Mouse (Mus musculus): Measurements from ENCODE around the gene Wwp2. TPM values are rescaled to one million over a fixed set of nuclear protein-coding genes. Genes with fewer than 3 reads are reported as not detected.

Gene Wwp2
- polyA plus RNA-seq, 1 experiment from 2014 or later, result 28.5 TPM

DNA sequence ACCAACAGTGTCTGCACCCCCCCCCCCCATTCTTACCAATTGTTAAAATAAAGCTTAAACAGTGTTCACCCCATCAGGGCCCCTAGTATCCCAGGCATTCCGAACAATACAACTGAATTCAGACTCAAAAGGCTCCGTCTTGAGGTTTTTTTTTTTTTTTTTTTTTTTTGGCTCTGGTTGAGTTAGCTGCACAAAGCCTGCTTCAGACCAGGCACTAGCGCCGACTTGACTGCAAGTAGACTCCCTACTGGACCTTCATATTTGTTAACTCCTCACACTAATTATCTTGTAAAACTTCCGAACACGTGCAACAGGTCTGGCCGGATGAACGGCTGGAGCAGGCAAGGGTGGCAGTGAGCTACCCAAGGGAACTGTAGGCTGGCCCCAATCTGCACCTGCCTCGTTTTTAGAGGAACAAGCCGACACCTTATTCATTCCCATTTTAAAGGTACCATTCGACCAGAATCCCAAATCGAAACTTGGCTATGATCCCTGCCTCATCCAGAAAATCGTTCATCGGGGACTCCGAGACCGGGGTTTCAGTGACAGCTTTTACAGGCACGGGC is 151.3 kb downstream of the Wwp2 start:
- Histone ChIP-seq H3K4me1 (ENCODE audit: control insufficient read depth in 2 of 2, insufficient read depth in 2 of 2, low read length in 2 of 2) (peaks cover 0 to 10% of the 10 kb centered on the region in 2 experiments; a peak in 2 of 4 replicates), H3K36me3 (ENCODE audit: control insufficient read depth, insufficient read depth, low read length) (peaks cover 38% of the 10 kb centered on the region), H3K4me2 (ENCODE audit: low read length) (peak overlapping the region; percentile 82), H3K27me3 (ENCODE audit: control insufficient read depth, insufficient read depth, low read length) (no peaks in the 10 kb centered on the region), H3K27ac (replicated peaks in 1 of 2; ENCODE audit: control insufficient read depth in 1 of 2, insufficient read depth in 1 of 2, low read depth in 2 of 2, low read length in 2 of 2) (peak overlapping the region; percentile 68 to 79; a peak in 3 of 4 replicates), H3K9ac (ENCODE audit: low read length) (peak overlapping the region; percentile 94), H3K9me3 (ENCODE audit: control insufficient read depth, low read length) (no peaks in the 10 kb centered on the region), H3K4me3 (ENCODE audit: control insufficient read depth in 1 of 2, insufficient read depth in 1 of 2, low read depth in 1 of 2, low read length in 2 of 2) (peak overlapping the region; percentile 61 to 95)
- WGBS, result 2% methylated on average over 17 of the region's 17 CpGs
- no peak for ATAC-seq (ENCODE audit: insufficient number of reproducible peaks, insufficient read depth, low FRiP score, low read depth)

GRCm38 (mm10) chr8:107587995-107588780 is 152.0 kb downstream of the Wwp2 start, which contains the start of gene Psmd7:
Gene Psmd7 (minus strand): TSS chr8:107588464.
- ATAC-seq (ENCODE audit: insufficient number of reproducible peaks, insufficient read depth, low FRiP score, low read depth), result peak; percentile 92
- H3K27me3 ChIP-seq (ENCODE audit: control insufficient read depth, insufficient read depth, low read length), result no peaks in the 10 kb centered on the region
- H3K4me2 ChIP-seq (ENCODE audit: low read length), result peak within 1 kb of the TSS; percentile 82
- no peaks in the 10 kb centered on the region for H3K9me3 ChIP-seq (ENCODE audit: control insufficient read depth, low read length)
- H3K4me1 ChIP-seq (ENCODE audit: control insufficient read depth in 2 of 2, insufficient read depth in 2 of 2, low read length in 2 of 2), result peaks cover 0 to 10% of the 10 kb centered on the region in 2 experiments; a peak in 2 of 4 replicates
- H3K9ac ChIP-seq (ENCODE audit: low read length), result peak within 1 kb of the TSS; percentile 94
- peak within 1 kb of the TSS; percentile 61 to 95 for H3K4me3 ChIP-seq (ENCODE audit: control insufficient read depth in 1 of 2, insufficient read depth in 1 of 2, low read depth in 1 of 2, low read length in 2 of 2)
- peak within 1 kb of the TSS; percentile 68 to 79 for H3K27ac ChIP-seq (replicated peaks in 1 of 2; ENCODE audit: control insufficient read depth in 1 of 2, insufficient read depth in 1 of 2, low read depth in 2 of 2, low read length in 2 of 2)
- 2% methylated on average over 65 of the region's 65 CpGs for WGBS
- H3K36me3 ChIP-seq (ENCODE audit: control insufficient read depth, insufficient read depth, low read length), result peaks cover 32% of the 10 kb centered on the region

GRCm38 (mm10) chr8:107593967-107594729 is 158.0 kb downstream of the Wwp2 start:
- Histone ChIP-seq H3K9me3 (ENCODE audit: control insufficient read depth, low read length) (no peaks in the 10 kb centered on the region), H3K4me1 (ENCODE audit: control insufficient read depth in 2 of 2, insufficient read depth in 2 of 2, low read length in 2 of 2) (no peaks in the 10 kb centered on the region), H3K4me3 (ENCODE audit: control insufficient read depth in 1 of 2, insufficient read depth in 1 of 2, low read depth in 1 of 2, low read length in 2 of 2) (no peak overlapping the region), H3K36me3 (ENCODE audit: control insufficient read depth, insufficient read depth, low read length) (no peaks in the 10 kb centered on the region), H3K27ac (replicated peaks in 1 of 2; ENCODE audit: control insufficient read depth in 1 of 2, insufficient read depth in 1 of 2, low read depth in 2 of 2, low read length in 2 of 2) (no peak overlapping the region), H3K9ac (ENCODE audit: low read length) (no peak overlapping the region), H3K27me3 (ENCODE audit: control insufficient read depth, insufficient read depth, low read length) (no peaks in the 10 kb centered on the region), H3K4me2 (ENCODE audit: low read length) (no peak overlapping the region)
- no peak for ATAC-seq (ENCODE audit: insufficient number of reproducible peaks, insufficient read depth, low FRiP score, low read depth)
- WGBS, result 67% methylated on average over 6 of the region's 6 CpGs

DNA sequence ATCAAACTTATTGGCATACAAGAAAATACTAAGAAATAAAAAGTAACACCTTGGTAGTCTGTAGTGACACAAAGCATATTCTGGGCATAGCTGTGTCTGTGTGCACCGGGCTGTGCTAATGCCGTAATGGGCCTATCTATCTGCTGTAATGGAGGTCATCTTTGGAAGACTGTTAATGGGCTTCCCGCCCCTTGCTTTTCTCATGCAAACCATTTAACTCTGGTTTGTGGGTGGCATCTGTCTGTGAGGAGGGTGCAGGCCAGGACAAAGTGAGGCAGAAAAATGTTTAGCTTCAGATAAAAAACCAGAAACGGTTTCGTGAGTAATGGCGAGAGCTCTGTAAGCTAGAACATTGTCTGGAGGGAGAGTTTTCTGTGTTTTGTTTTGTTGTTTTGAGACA is 158.7 kb downstream of the Wwp2 start:
- H3K36me3 ChIP-seq (ENCODE audit: control insufficient read depth, insufficient read depth, low read length), result no peaks in the 10 kb centered on the region
- no peaks in the 10 kb centered on the region for H3K9me3 ChIP-seq (ENCODE audit: control insufficient read depth, low read length)
- no peak overlapping the region for H3K4me3 ChIP-seq (ENCODE audit: control insufficient read depth in 1 of 2, insufficient read depth in 1 of 2, low read depth in 1 of 2, low read length in 2 of 2)
- H3K4me2 ChIP-seq (ENCODE audit: low read length), result no peak overlapping the region
- H3K9ac ChIP-seq (ENCODE audit: low read length), result no peak overlapping the region
- no peak overlapping the region for H3K27ac ChIP-seq (replicated peaks in 1 of 2; ENCODE audit: control insufficient read depth in 1 of 2, insufficient read depth in 1 of 2, low read depth in 2 of 2, low read length in 2 of 2)
- no peak for ATAC-seq (ENCODE audit: insufficient number of reproducible peaks, insufficient read depth, low FRiP score, low read depth)
- H3K4me1 ChIP-seq (ENCODE audit: control insufficient read depth in 2 of 2, insufficient read depth in 2 of 2, low read length in 2 of 2), result no peaks in the 10 kb centered on the region
- no peaks in the 10 kb centered on the region for H3K27me3 ChIP-seq (ENCODE audit: control insufficient read depth, insufficient read depth, low read length)
- 75% methylated on average over 6 of the region's 6 CpGs for WGBS

DNA sequence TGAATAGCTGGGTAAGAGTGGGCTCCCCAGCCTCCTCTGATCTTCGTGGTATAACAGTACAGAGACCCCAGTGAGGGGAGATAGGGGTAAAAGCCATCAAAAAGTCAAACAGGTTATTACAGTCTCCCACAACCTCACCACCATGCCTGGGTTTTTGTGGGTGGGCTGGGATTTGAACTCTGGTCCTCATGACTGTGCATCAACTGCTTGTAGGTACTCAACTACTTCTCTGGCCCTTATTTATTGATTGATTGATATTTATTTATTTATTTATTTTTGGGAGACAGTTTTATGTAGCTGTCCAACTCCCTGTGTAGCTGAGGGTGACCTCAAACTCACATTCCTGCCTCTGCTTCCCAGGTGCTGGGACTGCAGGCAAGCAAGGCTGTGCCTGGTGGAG is 161.6 kb downstream of the Wwp2 start:
- WGBS, result 50% methylated on average over 1 of the region's 1 CpGs
- Histone ChIP-seq H3K4me2 (ENCODE audit: low read length) (no peak overlapping the region), H3K27me3 (ENCODE audit: control insufficient read depth, insufficient read depth, low read length) (0 out of 2 replicates have a peak, but pooled peaks cover 3% of the 10 kb centered on the region), H3K4me3 (ENCODE audit: control insufficient read depth in 1 of 2, insufficient read depth in 1 of 2, low read depth in 1 of 2, low read length in 2 of 2) (no peak overlapping the region), H3K4me1 (ENCODE audit: control insufficient read depth in 2 of 2, insufficient read depth in 2 of 2, low read length in 2 of 2) (no peaks in the 10 kb centered on the region), H3K9me3 (ENCODE audit: control insufficient read depth, low read length) (no peaks in the 10 kb centered on the region), H3K27ac (replicated peaks in 1 of 2; ENCODE audit: control insufficient read depth in 1 of 2, insufficient read depth in 1 of 2, low read depth in 2 of 2, low read length in 2 of 2) (no peak overlapping the region), H3K9ac (ENCODE audit: low read length) (no peak overlapping the region), H3K36me3 (ENCODE audit: control insufficient read depth, insufficient read depth, low read length) (no peaks in the 10 kb centered on the region)
- no peak for ATAC-seq (ENCODE audit: insufficient number of reproducible peaks, insufficient read depth, low FRiP score, low read depth)

DNA sequence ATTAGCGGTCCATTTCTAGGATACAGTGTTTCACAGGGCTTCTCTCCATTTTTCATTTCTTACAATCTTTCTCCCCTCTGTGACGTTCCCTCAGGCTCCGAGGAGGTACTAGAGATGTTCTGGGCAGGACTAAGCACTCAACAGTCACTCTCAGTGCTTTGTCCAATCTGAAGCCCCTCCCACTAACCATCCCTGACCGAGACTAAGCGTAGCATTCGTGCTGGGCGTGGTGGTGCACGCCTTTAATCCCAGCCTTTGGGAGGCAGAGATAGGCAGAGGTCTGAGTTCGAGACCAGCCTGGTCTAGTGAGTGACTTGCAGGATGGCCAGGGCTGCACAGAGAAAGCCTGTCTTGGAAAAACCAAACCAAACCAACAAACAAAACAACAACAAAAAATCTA is 163.5 kb downstream of the Wwp2 start:
- no peaks in the 10 kb centered on the region for H3K4me1 ChIP-seq (ENCODE audit: control insufficient read depth in 2 of 2, insufficient read depth in 2 of 2, low read length in 2 of 2)
- ATAC-seq (ENCODE audit: insufficient number of reproducible peaks, insufficient read depth, low FRiP score, low read depth), result no peak
- no peak overlapping the region for H3K27ac ChIP-seq (replicated peaks in 1 of 2; ENCODE audit: control insufficient read depth in 1 of 2, insufficient read depth in 1 of 2, low read depth in 2 of 2, low read length in 2 of 2)
- no peaks in the 10 kb centered on the region for H3K36me3 ChIP-seq (ENCODE audit: control insufficient read depth, insufficient read depth, low read length)
- H3K9ac ChIP-seq (ENCODE audit: low read length), result no peak overlapping the region
- H3K4me3 ChIP-seq (ENCODE audit: control insufficient read depth in 1 of 2, insufficient read depth in 1 of 2, low read depth in 1 of 2, low read length in 2 of 2), result no peak overlapping the region
- no peaks in the 10 kb centered on the region for H3K9me3 ChIP-seq (ENCODE audit: control insufficient read depth, low read length)
- 0 out of 2 replicates have a peak, but pooled peaks cover 3% of the 10 kb centered on the region for H3K27me3 ChIP-seq (ENCODE audit: control insufficient read depth, insufficient read depth, low read length)
- H3K4me2 ChIP-seq (ENCODE audit: low read length), result no peak overlapping the region
- WGBS, result 73% methylated on average over 9 of the region's 9 CpGs

GRCm38 (mm10) chr8:107603026-107603425 is 166.9 kb downstream of the Wwp2 start:
- no peak overlapping the region for H3K4me3 ChIP-seq (ENCODE audit: control insufficient read depth in 1 of 2, insufficient read depth in 1 of 2, low read depth in 1 of 2, low read length in 2 of 2)
- no peak for ATAC-seq (ENCODE audit: insufficient number of reproducible peaks, insufficient read depth, low FRiP score, low read depth)
- WGBS, result 4% methylated on average over 7 of the region's 7 CpGs

More at GRCm38 (mm10) chr8:107603026-107603425, 166.9 kb downstream of the Wwp2 start:
- Histone ChIP-seq H3K36me3 (ENCODE audit: control insufficient read depth, insufficient read depth, low read length) (no peaks in the 10 kb centered on the region), H3K27ac (replicated peaks in 1 of 2; ENCODE audit: control insufficient read depth in 1 of 2, insufficient read depth in 1 of 2, low read depth in 2 of 2, low read length in 2 of 2) (no peak overlapping the region), H3K4me2 (ENCODE audit: low read length) (no peak overlapping the region), H3K27me3 (ENCODE audit: control insufficient read depth, insufficient read depth, low read length) (0 out of 2 replicates have a peak, but pooled peaks cover 3% of the 10 kb centered on the region), H3K9me3 (ENCODE audit: control insufficient read depth, low read length) (no peaks in the 10 kb centered on the region), H3K4me1 (ENCODE audit: control insufficient read depth in 2 of 2, insufficient read depth in 2 of 2, low read length in 2 of 2) (no peaks in the 10 kb centered on the region), H3K9ac (ENCODE audit: low read length) (no peak overlapping the region)
